Mouse (Mus musculus) G1E-ER4 (cell line): ENCODE measurements around the gene Smoc1. TPM values are rescaled to one million over a fixed set of nuclear protein-coding genes. Genes with fewer than 3 reads are reported as not detected.
A peak's percentile ranks its signal among the peaks of the same experiment; 100 is the strongest.

Experiments
- GATA1 ChIP-seq: IDR thresholded peaks from one replicate; pipeline ENCODE4 v1.8.0; 2012; ENCODE audit warnings: low read length, inconsistent platforms
- polyA plus RNA-seq: library from polyadenylated mRNA; stranded (reverse); fragments of >175 nt; gene quantifications from 2 replicates; pipeline ENCODE4 v1.2.3, GENCODE M21; 2012

Gene Smoc1
- polyA plus RNA-seq, 1 experiment = 6.2 TPM

DNA sequence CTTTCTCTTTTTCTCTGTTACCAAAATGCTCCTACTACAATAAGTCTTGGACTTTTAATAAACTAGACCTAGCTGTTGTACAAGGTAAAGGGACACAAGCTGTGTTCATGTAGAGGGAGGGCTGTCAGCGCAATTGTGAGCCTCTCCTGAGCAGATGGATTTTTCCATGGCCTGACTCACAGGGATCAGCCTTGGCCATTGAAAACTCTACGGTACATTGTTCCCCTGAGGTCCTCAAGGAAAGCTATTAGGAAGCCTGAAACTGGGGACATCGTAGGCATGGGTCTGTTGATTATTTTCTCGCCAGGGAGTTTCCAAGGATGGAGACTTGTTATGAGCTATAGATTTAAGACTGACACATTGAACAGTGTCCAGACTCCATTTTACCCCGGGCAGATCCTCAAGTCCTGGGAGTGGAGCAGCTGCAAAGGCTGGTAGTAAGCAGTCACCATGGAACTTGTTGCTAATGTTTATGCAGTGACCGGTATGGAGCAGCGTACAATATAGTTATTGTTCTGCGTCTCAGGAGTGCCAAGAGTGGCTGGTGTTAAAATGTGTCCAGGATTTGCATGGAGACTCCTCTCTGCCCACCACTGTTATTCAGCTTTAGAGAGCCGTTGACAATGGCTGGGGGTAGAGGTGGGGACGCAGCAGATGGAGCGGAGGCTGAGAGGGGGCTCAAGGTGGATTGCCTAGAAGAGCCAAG is 28.5 kb downstream of the Smoc1 start:
- TF ChIP-seq GATA1 = no peak

DNA sequence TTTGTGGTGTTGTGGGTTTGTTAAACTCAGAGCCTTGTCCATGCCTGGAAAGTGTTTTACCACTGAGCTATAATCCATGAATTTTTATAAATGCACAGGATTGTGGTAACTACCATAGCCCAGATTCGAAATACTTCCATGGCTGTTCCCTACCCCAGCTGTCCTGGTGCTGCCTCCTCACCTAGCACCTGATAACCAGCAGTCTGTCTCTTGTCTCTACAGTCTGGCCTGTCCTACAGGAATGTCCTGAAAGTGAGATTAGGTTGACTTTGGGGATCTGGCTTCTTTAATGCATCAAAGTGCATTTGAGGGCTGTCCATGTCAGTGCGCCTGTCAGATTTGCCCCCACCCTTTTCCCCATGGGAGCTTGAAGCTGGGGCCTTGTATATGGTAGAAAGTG is 29.2 kb downstream of the Smoc1 start:
- no peak for TF ChIP-seq GATA1

DNA sequence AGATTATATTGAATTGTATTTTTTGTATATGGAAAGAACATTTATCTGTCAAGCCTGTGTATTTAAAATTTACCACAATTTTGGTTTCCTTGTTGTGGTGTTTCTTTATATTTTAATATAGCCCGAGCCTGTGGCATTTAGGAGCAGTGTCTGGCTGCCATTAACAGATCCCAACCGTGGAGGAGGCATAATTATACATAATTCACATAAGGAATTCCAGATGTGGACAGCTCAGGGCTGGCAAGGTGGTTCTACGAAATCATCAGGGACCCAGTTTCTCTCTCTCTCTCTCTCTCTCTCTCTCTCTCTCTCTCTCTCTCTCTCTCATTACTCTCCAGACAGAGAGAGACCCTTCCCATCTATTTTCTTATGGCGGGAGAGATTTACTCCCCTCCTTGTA is 31.0 kb downstream of the Smoc1 start:
- no peak for TF ChIP-seq GATA1

DNA sequence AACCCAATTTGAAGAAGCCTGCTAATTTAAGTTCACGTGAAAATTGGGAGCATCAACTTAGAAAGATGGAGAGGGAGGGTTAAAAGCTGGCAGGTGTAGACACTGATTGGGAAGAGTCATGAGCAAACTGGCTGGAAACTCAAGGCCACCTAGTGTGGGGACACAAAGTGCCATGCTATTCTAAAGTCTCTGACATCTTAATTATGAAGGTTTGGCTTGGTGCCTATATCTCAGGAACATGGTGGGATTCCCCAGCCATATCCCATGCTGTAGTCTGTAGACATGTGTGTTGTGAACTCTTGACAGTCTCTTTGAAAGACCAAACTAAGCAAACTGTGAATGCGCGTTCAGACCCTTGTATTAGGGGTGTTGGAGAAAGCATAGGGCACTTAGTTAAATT is 32.0 kb downstream of the Smoc1 start:
- no peak for TF ChIP-seq GATA1

DNA sequence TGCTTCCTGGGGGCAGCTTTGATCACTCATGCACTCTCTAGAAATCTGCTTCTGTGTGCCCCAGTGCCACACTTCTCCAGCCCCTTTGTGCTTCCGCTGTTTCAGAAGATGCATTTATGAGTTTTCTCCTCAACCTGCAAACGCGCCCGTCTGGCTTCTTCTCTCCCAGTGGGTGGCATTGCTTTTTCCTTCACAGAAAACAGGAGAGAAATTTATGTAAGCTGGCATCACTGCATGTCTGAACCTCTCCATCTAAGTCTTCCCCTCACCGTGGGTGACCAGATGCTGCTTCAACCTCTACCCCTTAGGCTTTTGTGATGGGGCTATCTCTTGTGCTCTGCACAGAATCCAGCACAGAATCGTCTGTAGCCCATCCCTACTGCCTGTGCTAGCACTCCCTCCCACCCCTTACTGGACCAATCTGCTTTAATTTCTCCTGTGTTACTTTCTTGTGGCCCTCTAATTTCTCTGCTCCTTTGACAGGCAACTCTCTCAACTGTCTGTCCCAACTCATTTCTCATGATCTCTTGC is 35.3 kb downstream of the Smoc1 start:
- TF ChIP-seq GATA1 = no peak

DNA sequence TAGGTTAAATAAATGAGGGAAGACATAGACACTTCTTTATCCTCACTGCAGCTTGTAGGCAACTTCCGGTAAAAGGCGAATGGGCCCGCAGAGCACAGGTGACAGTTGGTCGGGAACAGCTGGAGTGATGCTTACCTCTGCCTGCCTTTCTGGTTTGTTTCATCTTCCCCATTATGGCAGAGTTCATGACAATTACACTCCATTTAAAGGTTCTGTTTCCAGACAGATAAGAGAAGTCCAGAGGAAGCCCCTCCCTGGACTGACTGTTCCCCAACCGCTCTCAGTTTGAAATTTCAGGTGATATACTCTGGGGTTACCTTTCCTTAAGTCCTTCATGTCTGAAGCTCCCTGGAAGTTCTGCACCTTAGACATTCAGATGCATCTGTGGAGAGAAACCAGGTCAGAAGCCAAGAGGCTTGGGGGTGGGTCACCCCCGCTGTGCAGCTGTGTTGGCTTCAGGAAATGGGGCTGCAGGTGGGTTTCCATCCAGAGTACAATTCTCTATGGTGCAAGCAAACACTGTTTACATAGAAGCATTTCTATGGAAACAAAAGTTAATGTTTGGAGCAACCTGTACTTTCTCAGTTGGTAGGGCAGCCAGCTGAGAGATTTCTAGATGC is 36.8 kb downstream of the Smoc1 start:
- TF ChIP-seq GATA1 = no peak

DNA sequence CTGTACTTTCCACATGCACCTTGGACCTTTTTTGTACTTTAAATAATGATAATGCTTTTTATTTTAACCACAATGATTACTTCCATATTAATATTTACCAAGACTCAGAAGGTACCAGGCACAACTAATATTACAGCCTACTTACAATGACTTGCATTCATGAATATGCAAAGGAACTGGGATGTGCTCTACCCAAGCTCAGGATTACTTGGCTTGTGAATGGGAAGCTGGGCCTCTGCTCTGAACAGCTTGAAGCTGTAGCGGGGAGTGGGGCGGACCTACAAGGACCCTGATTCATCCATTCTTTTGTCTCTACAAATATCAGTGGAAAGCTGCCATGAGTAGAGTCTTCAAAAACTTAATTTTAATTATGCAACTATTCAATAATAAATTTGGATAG is 47.5 kb downstream of the Smoc1 start:
- no peak for TF ChIP-seq GATA1

DNA sequence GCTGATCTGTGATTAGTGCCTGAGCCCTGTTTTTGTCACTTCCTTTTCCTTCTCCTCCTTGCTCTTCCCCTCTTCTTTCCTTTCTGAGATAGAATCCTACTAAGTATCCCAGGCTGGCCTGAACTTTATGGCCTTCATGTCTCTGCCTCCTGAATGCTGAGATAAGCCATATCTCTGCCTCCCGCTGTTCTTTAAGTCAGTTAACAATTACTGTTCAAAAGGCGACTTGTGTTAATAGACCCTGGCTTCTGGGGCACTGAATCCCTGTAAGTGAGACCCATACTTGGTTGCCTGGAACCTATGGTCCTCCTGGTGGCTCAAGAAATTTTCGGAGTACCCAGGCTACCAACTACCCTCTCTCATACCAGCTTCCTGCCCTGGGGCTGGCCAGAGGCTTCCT is 48.3 kb downstream of the Smoc1 start:
- TF ChIP-seq GATA1 = peak; percentile 13

DNA sequence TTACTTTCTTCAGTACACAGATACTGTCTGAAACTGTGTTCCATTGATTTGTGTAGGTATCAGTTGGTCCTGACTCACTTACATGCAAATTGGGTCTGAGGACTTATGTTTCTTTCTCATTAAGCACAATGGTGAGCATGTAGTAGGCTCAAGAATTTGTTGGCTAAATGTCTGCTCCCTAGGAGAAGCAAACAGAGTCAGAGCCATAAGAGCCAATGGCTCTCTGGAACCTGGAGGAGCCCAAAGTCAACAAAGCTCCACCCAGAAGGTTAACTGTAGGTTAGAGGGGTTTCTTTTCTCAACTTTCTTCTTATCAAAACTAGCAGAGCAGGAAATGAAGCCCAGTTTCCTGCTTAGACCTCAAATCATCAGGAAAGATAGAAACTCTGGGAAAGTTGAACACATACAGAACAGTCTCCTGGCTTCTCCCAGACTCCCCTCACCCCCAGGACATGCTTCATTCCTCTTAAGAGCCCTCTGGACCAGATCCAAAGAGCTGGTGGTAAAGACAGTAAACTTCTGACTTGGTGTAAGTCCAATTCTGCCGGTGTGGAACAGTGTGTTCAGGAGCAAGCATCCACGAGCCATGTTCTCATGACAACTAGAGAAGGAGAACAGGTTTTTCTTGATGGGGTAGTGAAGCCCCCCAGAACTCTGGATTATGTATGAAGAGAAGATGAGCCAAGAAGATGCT is 51.5 kb downstream of the Smoc1 start:
- no peak for TF ChIP-seq GATA1

DNA sequence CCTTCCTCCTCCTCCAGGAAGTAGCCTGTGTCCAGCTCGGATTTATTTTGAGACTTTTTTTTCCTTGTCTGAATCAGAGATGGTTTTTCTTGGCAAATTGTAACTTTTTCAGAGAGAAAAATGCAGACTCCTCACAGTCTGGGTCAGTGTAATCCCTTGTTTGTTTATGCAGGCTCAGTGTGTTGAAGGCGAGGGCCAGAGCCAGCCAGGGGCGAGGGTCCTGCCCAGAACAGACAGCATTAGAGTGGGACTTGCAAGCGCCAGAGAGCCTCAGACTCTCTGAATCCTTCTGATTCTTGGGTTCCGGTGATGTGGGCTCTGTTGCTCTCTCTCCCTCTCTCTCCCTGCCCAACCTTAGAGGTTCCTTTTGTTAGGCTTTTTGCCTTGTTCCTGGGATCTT is 53.7 kb downstream of the Smoc1 start:
- no peak for TF ChIP-seq GATA1

DNA sequence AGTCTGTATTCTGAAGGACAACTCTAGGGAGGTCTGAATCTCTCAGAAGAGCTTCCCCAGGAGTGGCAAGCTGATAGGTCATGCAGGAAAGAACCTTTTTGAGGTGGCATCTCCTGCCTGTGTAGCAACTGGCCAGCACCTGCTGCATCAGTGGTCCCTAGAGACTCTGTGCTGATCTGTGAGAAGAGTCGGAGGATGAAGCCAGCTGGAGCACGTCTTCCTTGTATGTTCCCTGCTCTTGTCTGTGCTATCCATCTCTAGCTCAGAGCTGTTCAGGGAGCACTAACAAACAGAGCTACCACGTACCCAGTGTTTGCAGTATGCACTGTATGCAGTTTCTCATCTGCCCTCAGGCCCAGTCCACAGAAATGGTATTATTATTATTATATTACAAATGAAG is 54.4 kb downstream of the Smoc1 start:
- TF ChIP-seq GATA1 = no peak

DNA sequence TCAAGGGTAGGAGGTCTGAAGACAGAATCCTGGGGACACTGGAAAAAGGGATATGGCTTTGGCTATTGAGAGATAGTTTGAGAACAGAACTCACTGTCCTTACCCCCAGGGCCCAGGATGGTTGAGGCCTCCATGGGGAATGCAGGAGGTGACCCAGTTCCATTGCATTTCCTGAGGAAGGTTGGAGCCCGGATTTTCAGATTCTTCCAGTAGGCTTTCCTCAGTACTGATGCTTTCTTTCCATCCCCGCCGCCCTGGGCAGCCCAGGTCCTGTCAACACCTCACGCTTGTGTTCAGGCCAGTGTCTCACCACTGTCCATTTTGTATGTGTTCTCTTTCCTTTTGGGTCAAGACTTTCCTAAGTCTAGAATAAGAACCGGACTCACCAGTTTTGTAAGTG is 56.5 kb downstream of the Smoc1 start:
- TF ChIP-seq GATA1 = no peak

DNA sequence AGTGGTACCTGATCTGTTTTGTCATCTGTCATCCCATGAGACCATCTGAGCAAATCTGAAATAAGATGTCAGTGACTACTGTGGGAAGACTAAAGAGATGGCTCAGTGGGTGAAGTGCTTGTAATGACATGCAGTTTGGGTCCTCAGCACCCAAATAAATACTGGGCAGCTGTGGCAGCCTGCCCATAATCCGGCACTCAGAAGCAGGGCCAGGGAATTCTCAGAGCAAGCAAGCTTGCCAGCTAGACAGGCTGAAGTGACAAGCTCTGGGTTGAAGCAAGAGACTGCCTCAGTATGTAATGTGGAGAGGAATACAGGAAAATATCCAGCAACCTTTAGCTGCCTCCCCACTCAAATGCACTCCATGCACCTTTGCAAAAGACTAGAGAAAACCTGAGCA is 58.6 kb downstream of the Smoc1 start:
- no peak for TF ChIP-seq GATA1

DNA sequence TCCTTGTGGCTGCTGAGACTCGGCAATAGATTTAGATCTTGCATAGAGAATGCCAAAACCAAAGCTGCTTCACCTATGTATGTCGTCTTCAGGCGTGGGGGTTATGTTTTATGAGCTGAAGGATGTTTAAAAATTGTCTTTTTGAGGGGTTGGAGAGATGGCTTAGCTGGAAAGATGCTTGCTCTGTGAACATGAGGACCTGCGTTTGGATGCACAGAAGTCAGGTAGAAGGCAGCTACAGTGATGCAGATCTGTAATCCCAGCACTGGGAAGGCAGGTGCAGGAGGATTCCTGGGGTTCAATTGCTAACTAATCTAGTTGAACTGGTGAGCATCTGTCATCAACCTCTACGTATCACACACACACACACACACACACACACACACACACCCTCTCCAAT is 61.5 kb downstream of the Smoc1 start:
- no peak for TF ChIP-seq GATA1

DNA sequence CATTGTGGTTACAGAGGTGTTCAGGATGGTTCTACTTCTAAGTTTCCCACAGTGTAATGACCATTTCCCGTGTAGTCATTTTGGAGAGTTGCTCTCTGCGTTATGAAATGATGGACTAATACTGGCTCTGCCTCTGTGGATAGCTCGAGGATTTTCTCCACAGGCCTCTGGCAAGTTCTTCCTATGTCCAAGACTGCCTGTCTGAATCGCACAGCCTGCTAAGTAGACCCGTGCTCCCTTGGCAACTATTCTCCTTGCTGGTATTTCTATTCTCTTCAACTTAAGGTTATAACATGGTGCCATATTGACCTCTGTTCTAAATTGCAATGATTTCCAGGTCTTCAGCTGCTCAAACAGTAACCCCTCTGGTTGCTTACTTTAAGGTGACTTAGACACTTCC is 65.0 kb downstream of the Smoc1 start:
- no peak for TF ChIP-seq GATA1

DNA sequence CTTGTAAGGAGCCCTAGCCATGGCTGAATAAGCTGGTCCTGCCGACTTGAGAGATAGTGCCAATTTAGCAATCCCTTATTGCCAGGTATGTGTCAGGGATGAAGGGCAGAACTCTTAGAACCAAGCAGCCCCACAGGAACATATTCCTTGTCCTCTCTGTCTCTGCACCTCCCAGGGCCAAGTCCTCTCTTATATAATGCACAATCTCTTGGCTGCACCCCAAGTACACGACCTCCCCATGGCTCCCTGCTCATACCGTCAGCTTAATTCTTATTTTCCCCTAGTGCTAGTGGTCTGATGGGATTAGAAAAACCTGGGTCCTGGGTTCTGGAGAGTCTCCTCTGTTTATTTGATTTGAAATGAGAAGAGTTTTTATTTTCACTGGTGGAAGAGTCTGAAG is 66.0 kb downstream of the Smoc1 start:
- no peak for TF ChIP-seq GATA1

DNA sequence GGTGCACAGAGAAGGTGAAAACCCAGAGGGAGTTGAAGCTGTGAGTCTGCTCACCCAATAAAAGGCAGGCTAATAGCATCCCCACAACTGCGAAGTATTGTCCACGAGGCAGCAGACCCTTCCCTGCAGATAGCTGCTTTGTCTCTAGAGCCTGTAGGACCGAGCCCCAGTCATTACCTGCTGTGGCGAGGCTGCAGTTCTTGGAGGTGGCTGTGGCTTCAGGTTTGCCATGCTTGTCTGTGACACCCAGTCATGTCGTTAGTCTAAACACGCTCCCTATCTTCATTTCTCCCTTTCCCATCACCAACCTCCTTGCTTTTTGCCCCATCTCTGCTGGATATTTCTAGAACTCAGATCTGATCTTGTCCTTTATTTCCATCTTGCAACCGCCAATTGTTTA is 66.6 kb downstream of the Smoc1 start:
- TF ChIP-seq GATA1 = no peak
